Mouse (Mus musculus): ENCODE measurements at regions not wholly inside any gene's neighbourhood (a gene's known extent, or its start where the extent isn't known, plus 50 kb on each side); places are given as distances from the start of the nearest gene placed in this dataset.

DNA sequence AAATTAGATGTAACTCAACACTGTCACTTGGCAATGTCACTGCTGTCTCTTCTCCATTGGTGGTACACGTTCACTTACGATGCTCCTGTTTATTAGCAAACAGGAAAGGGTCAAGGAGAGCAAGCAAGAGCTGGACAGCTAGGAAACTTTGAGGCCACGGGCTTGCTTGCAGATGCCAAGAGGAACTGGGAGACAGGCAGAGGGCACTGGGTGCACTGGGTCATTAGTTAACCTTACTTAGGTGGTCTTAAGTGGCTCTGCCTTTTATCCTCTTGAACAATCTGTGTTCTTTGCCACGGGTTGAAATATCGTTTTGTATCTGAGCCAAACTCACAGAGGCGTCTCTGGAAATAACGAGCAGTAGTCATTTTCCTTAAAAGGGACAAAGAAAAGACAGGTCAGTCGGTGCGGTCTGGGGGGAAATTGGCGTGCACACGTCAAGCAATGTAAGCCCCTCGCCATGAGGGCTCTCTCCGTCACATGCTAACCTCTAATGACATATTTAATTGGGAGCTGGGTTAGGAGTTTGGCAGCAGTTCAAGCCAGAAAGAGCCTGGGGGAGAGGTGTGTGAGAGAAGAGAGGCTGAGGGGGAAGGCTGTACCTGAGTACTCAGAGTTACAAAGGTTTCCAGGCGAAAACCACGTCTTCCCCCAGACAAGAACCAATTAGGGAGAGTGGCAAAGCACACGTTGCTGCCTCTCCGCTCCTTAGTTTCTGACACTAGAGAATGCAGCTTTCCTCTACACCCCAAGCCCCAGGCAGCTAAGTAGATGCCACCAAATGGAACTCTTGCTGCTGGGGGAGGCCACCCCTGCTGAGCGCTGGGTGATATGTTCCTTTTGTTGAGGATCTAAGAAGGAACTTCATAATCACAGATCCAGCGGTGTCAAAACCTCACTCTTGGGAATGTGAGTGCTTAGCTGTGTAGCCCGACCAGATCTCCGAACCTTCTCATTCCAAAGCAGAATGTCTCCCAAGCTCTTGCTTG, 140.0 kb upstream of the Tut7 start:
- Histone ChIP-seq H3K4me2 (ENCODE audit: low read depth) (no peak overlapping the region), H3K27ac (no peak overlapping the region), H3K9ac (replicated peaks) (no peak overlapping the region), H3K36me3 (replicated peaks; ENCODE audit: control insufficient read depth, insufficient read depth, low read depth) (no peaks in the 10 kb centered on the region), H3K4me3 (ENCODE audit: insufficient read depth in 1 of 2, low read depth in 2 of 2, low read length in 2 of 2) (no peak overlapping the region), H3K27me3 (ENCODE audit: control insufficient read depth, insufficient read depth, low read length) (no peaks in the 10 kb centered on the region), H3K4me1 (replicated peaks; ENCODE audit: control insufficient read depth in 2 of 2, insufficient read depth in 2 of 2, low read length in 1 of 2) (no peaks in the 10 kb centered on the region), H3K9me3 (ENCODE audit: control insufficient read depth, low read length) (no peaks in the 10 kb centered on the region)
- ATAC-seq (ENCODE audit: insufficient read depth) (no peak), DNase-seq (ENCODE audit: low read depth in 3 of 3, low spot score in 3 of 3) (no peak)
- 60% methylated on average over 21 of the region's 21 CpGs for WGBS (ENCODE audit: insufficient replicate concordance)
- no peak for TF ChIP-seq EP300 (IDR thresholded peaks at IDR 0.05; ENCODE audit: low read depth)
- no peak for TF ChIP-seq CTCF (IDR thresholded peaks at IDR 0.05; ENCODE audit: low read depth)

DNA sequence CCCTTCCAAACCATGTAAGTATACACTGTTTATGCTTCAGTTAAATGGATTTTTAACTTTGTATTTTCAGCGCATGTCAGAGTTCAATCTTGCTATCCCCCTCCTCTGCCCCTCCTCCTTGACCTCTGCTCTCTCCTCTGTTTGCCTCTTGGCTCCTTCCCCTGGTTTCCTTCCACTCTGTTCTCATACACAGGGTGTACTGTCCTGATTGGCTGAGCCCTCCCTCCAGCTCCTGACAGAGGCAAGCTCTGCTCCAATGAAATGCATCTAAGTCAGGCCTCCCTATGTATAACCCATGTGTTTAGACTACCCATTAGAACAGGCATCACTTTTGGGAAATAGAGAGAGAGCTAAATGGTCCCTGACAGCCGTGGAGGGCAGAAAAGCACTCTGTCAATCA, 133.5 kb upstream of the Tut7 start:
- no peak overlapping the region for H3K4me3 ChIP-seq (ENCODE audit: insufficient read depth in 1 of 2, low read depth in 2 of 2, low read length in 2 of 2)
- DNase-seq (ENCODE audit: low read depth in 3 of 3, low spot score in 3 of 3) (no peak), ATAC-seq (ENCODE audit: insufficient read depth) (no peak)
- no peak for TF ChIP-seq CTCF (IDR thresholded peaks at IDR 0.05; ENCODE audit: low read depth)
- TF ChIP-seq EP300 (IDR thresholded peaks at IDR 0.05; ENCODE audit: low read depth) = no peak
- no peak overlapping the region for H3K27ac ChIP-seq
- no peaks in the 10 kb centered on the region for H3K9me3 ChIP-seq (ENCODE audit: control insufficient read depth, low read length)
- H3K36me3 ChIP-seq (replicated peaks; ENCODE audit: control insufficient read depth, insufficient read depth, low read depth) = no peaks in the 10 kb centered on the region
- no peak overlapping the region for H3K9ac ChIP-seq (replicated peaks)
- H3K4me2 ChIP-seq (ENCODE audit: low read depth) = no peak overlapping the region
- no peaks in the 10 kb centered on the region for H3K4me1 ChIP-seq (replicated peaks; ENCODE audit: control insufficient read depth in 2 of 2, insufficient read depth in 2 of 2, low read length in 1 of 2)
- no peaks in the 10 kb centered on the region for H3K27me3 ChIP-seq (ENCODE audit: control insufficient read depth, insufficient read depth, low read length)
- whole genome bisulfite sequencing (ENCODE audit: insufficient replicate concordance) = 44% methylated on average over 2 of the region's 2 CpGs

- Histone ChIP-seq H3K9me3 (ENCODE audit: control insufficient read depth, low read length) (no peaks in the 10 kb centered on the region), H3K9ac (replicated peaks) (no peak overlapping the region), H3K4me3 (ENCODE audit: insufficient read depth in 1 of 2, low read depth in 2 of 2, low read length in 2 of 2) (no peak overlapping the region), H3K27me3 (ENCODE audit: control insufficient read depth, insufficient read depth, low read length) (no peaks in the 10 kb centered on the region), H3K27ac (no peak overlapping the region), H3K4me1 (replicated peaks; ENCODE audit: control insufficient read depth in 2 of 2, insufficient read depth in 2 of 2, low read length in 1 of 2) (no peaks in the 10 kb centered on the region), H3K36me3 (replicated peaks; ENCODE audit: control insufficient read depth, insufficient read depth, low read depth) (no peaks in the 10 kb centered on the region), H3K4me2 (ENCODE audit: low read depth) (no peak overlapping the region)
- 57% methylated on average over 4 of the region's 4 CpGs for WGBS (ENCODE audit: insufficient replicate concordance)
- ATAC-seq (ENCODE audit: insufficient read depth) (no peak), DNase-seq (ENCODE audit: low read depth in 3 of 3, low spot score in 3 of 3) (no peak)
- TF ChIP-seq EP300 (IDR thresholded peaks at IDR 0.05; ENCODE audit: low read depth) (no peak), CTCF (IDR thresholded peaks at IDR 0.05; ENCODE audit: low read depth) (no peak)
Observed at GRCm38 (mm10) chr13:59952809-59953208, 129.9 kb upstream of the Tut7 start.

GRCm38 (mm10) chr13:59952116-59952515, 129.2 kb upstream of the Tut7 start:
- H3K4me2 ChIP-seq (ENCODE audit: low read depth) = no peak overlapping the region
- DNase-seq (ENCODE audit: low read depth in 3 of 3, low spot score in 3 of 3) (no peak), ATAC-seq (ENCODE audit: insufficient read depth) (no peak)
- TF ChIP-seq CTCF (IDR thresholded peaks at IDR 0.05; ENCODE audit: low read depth) (no peak), EP300 (IDR thresholded peaks at IDR 0.05; ENCODE audit: low read depth) (no peak)
- no peaks in the 10 kb centered on the region for H3K36me3 ChIP-seq (replicated peaks; ENCODE audit: control insufficient read depth, insufficient read depth, low read depth)
- H3K9me3 ChIP-seq (ENCODE audit: control insufficient read depth, low read length) = no peaks in the 10 kb centered on the region
- H3K27ac ChIP-seq = no peak overlapping the region
- no peaks in the 10 kb centered on the region for H3K4me1 ChIP-seq (replicated peaks; ENCODE audit: control insufficient read depth in 2 of 2, insufficient read depth in 2 of 2, low read length in 1 of 2)
- H3K27me3 ChIP-seq (ENCODE audit: control insufficient read depth, insufficient read depth, low read length) = no peaks in the 10 kb centered on the region
- no peak overlapping the region for H3K4me3 ChIP-seq (ENCODE audit: insufficient read depth in 1 of 2, low read depth in 2 of 2, low read length in 2 of 2)
- 35% methylated on average over 3 of the region's 3 CpGs for WGBS (ENCODE audit: insufficient replicate concordance)
- no peak overlapping the region for H3K9ac ChIP-seq (replicated peaks)

- 56% methylated on average over 3 of the region's 3 CpGs for WGBS (ENCODE audit: insufficient replicate concordance)
- DNase-seq (ENCODE audit: low read depth in 3 of 3, low spot score in 3 of 3) = no peak
- H3K27me3 ChIP-seq (ENCODE audit: control insufficient read depth, insufficient read depth, low read length) = no peaks in the 10 kb centered on the region
- H3K4me3 ChIP-seq (ENCODE audit: insufficient read depth in 1 of 2, low read depth in 2 of 2, low read length in 2 of 2) = no peak overlapping the region
- H3K9ac ChIP-seq (replicated peaks) = no peak overlapping the region
- H3K27ac ChIP-seq = no peak overlapping the region
- ATAC-seq (ENCODE audit: insufficient read depth) = no peak
- H3K9me3 ChIP-seq (ENCODE audit: control insufficient read depth, low read length) = no peaks in the 10 kb centered on the region
- no peaks in the 10 kb centered on the region for H3K36me3 ChIP-seq (replicated peaks; ENCODE audit: control insufficient read depth, insufficient read depth, low read depth)
- H3K4me2 ChIP-seq (ENCODE audit: low read depth) = no peak overlapping the region
- H3K4me1 ChIP-seq (replicated peaks; ENCODE audit: control insufficient read depth in 2 of 2, insufficient read depth in 2 of 2, low read length in 1 of 2) = no peaks in the 10 kb centered on the region
- TF ChIP-seq CTCF (IDR thresholded peaks at IDR 0.05; ENCODE audit: low read depth) (no peak), EP300 (IDR thresholded peaks at IDR 0.05; ENCODE audit: low read depth) (no peak)
Observed at GRCm38 (mm10) chr13:59950281-59950680, 127.3 kb upstream of the Tut7 start.
